Mouse (Mus musculus): ENCODE data around the gene Syt16. TPM values are rescaled to one million over a fixed set of nuclear protein-coding genes. Genes with fewer than 3 reads are reported as not detected.

Gene Syt16
- polyA plus RNA-seq (2015; fragmentation: Nextera tagmentation; extraction: Ambion mirVana), result 3.5 and 3.8 TPM in 2 replicates

DNA sequence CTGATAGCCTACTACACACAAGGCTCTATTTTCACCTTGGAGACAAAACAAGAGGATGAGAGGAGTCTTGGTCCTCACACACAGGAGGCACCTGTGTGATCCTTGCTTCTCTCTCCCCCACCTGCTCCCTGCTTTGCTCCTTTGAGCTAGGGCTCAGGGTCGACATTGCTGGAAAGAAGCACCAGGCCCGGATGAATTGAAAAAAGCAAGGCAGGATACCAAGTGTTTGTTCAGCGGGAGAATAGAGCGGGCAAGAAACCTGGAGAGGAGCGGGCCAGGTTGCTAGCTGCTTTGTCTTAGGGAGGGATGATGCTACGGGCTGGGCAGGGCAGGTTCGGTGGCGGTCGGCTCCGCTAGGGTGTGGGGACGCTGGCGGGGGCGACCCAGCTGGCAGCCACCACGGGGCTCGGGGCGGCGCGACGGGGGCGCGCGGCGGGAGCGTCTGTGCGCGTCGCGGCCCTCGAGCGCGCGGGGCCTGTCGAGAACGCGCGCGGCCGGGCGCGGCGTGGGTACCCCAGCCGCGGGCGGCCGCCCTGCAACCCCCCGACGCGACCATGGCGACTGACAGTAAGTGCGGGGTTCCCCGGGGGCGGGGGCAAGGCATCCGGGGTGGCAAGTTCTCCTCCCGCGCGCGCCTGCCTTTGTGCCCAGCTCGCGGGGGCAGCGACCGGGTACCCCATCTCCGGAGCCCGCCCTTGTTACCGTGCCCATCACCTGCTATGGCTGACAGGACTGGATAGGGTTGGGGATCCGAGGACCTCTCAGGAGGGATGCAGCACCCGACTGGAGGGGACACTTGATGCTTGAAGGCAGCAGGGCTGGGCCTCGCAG is at the start of gene Syt16:
Syt16 (plus strand) TSS at position 365 of the 831 bp plus-strand sequence.
- 1% methylated on average over 63 of the region's 67 CpGs for WGBS
- Histone ChIP-seq H3K9ac (peak within 1 kb of the TSS; percentile 27; the same call in 1 of the 2 replicates), H3K4me3 (peak within 1 kb of the TSS; percentile 55), H3K9me3 (no peaks in the 10 kb centered on the region), H3K36me3 (no peaks in the 10 kb centered on the region), H3K4me2 (peak within 1 kb of the TSS; percentile 92), H3K27me3 (peaks cover 29% of the 10 kb centered on the region), H3K4me1 (peaks cover 12% of the 10 kb centered on the region), H3K27ac (no peak within 1 kb of the TSS)
- no peak for ATAC-seq (ENCODE audit: insufficient number of reproducible peaks, low FRiP score, low TSS enrichment, low read depth)

- H3K9me3 ChIP-seq, result no peaks in the 10 kb centered on the region
- no peak overlapping the region for H3K27ac ChIP-seq
- 93% methylated on average over 4 of the region's 4 CpGs for WGBS
- peaks cover 25% of the 10 kb centered on the region for H3K36me3 ChIP-seq
- H3K27me3 ChIP-seq, result no peaks in the 10 kb centered on the region
- H3K4me3 ChIP-seq, result no peak overlapping the region
- H3K4me2 ChIP-seq, result no peak overlapping the region
- no peak for ATAC-seq (ENCODE audit: insufficient number of reproducible peaks, low FRiP score, low TSS enrichment, low read depth)
- H3K4me1 ChIP-seq, result peaks cover 15% of the 10 kb centered on the region
- H3K9ac ChIP-seq, result no peak overlapping the region
Observed at GRCm38 (mm10) chr12:73948415-73948814, 49.0 kb upstream of the Syt16 start.

GRCm38 (mm10) chr12:73949318-73950058 is 48.0 kb upstream of the Syt16 start:
- H3K27ac ChIP-seq, result peak overlapping the region; percentile 50; the same call in 1 of the 2 replicates
- peak overlapping the region; percentile 37 for H3K4me3 ChIP-seq
- H3K36me3 ChIP-seq, result peaks cover 16% of the 10 kb centered on the region
- no peaks in the 10 kb centered on the region for H3K27me3 ChIP-seq
- peak overlapping the region; percentile 23; the same call in 1 of the 2 replicates for H3K9ac ChIP-seq
- H3K4me2 ChIP-seq, result peak overlapping the region; percentile 65
- peak; percentile 71; the same call in 1 of the 2 replicates for ATAC-seq (ENCODE audit: insufficient number of reproducible peaks, low FRiP score, low TSS enrichment, low read depth)
- 5% methylated on average over 46 of the region's 46 CpGs for WGBS
- peaks cover 19% of the 10 kb centered on the region for H3K4me1 ChIP-seq
- no peaks in the 10 kb centered on the region for H3K9me3 ChIP-seq

- 5% methylated on average over 15 of the region's 15 CpGs for WGBS
- peaks cover 19% of the 10 kb centered on the region for H3K4me1 ChIP-seq
- no peaks in the 10 kb centered on the region for H3K9me3 ChIP-seq
- no peak overlapping the region for H3K9ac ChIP-seq
- peak overlapping the region; percentile 48 for H3K4me2 ChIP-seq
- no peaks in the 10 kb centered on the region for H3K27me3 ChIP-seq
- H3K4me3 ChIP-seq, result peak overlapping the region; percentile 32
- no peak for ATAC-seq (ENCODE audit: insufficient number of reproducible peaks, low FRiP score, low TSS enrichment, low read depth)
- no peak overlapping the region for H3K27ac ChIP-seq
- peaks cover under 1% of the 10 kb centered on the region; the same call in 1 of the 2 replicates for H3K36me3 ChIP-seq
Observed at GRCm38 (mm10) chr12:73952879-73953278, 44.6 kb upstream of the Syt16 start.

- no peaks in the 10 kb centered on the region for H3K9me3 ChIP-seq
- 44% methylated on average over 14 of the region's 14 CpGs for WGBS
- H3K27me3 ChIP-seq, result no peaks in the 10 kb centered on the region
- H3K36me3 ChIP-seq, result no peaks in the 10 kb centered on the region
- no peak overlapping the region for H3K9ac ChIP-seq
- no peak for ATAC-seq (ENCODE audit: insufficient number of reproducible peaks, low FRiP score, low TSS enrichment, low read depth)
- H3K27ac ChIP-seq, result no peak overlapping the region
- H3K4me2 ChIP-seq, result peak overlapping the region; percentile 48
- peaks cover 19% of the 10 kb centered on the region for H3K4me1 ChIP-seq
- H3K4me3 ChIP-seq, result peak overlapping the region; percentile 32
Observed at GRCm38 (mm10) chr12:73953420-73954186, 43.9 kb upstream of the Syt16 start.

GRCm38 (mm10) chr12:73954785-73955184 is 42.7 kb upstream of the Syt16 start:
- 64% methylated on average over 5 of the region's 5 CpGs for WGBS
- no peaks in the 10 kb centered on the region for H3K27me3 ChIP-seq
- no peak overlapping the region for H3K27ac ChIP-seq
- no peak overlapping the region for H3K9ac ChIP-seq
- H3K9me3 ChIP-seq, result no peaks in the 10 kb centered on the region
- no peak for ATAC-seq (ENCODE audit: insufficient number of reproducible peaks, low FRiP score, low TSS enrichment, low read depth)
- no peak overlapping the region for H3K4me3 ChIP-seq
- H3K36me3 ChIP-seq, result no peaks in the 10 kb centered on the region
- peaks cover 14% of the 10 kb centered on the region for H3K4me1 ChIP-seq
- H3K4me2 ChIP-seq, result no peak overlapping the region

DNA sequence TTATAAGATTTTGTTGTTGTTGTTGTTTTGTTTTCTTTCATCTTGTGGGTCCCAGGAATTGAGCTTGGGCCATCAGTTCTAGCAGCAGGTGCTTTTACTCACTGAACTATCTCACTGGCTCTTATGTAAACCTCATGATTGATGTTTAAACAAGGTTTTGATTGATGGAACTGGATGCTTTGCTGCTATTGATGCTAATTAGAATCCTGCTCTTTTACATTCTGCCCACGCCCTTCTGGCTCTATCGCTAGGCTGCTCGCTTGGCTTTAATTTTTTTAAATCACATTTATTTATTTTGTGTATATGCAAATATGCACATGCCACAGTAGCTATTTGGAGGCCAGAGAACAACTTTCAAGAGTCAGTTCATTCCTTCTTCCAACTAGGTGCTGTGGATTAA is 39.8 kb upstream of the Syt16 start:
- Histone ChIP-seq H3K4me2 (no peak overlapping the region), H3K4me3 (no peak overlapping the region), H3K9me3 (no peaks in the 10 kb centered on the region), H3K27me3 (no peaks in the 10 kb centered on the region), H3K9ac (no peak overlapping the region), H3K4me1 (peaks cover 11% of the 10 kb centered on the region; the same call in 1 of the 2 replicates), H3K36me3 (no peaks in the 10 kb centered on the region), H3K27ac (no peak overlapping the region)
- WGBS, result 85% methylated on average over 3 of the region's 3 CpGs
- no peak for ATAC-seq (ENCODE audit: insufficient number of reproducible peaks, low FRiP score, low TSS enrichment, low read depth)

DNA sequence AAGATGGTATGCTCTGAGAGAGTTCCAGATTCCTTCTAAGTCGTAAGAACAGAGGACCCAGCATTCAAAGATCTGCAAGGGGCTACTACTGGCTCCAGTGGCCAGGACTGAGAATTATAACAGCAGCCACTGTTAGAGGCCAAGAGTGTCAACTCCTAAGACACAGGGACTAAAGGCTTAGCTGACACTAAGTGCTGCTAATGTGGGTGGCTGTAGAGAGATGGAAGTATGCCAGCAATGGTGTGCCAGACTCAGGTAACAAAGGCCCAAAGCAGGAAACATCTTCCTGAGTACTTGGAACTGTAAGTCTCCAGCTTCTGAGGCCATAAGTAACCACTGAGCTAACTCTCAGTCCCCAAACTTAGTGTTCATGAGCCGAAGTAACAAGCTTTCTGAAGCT is 38.6 kb upstream of the Syt16 start:
- no peak overlapping the region for H3K4me2 ChIP-seq
- H3K9me3 ChIP-seq, result no peaks in the 10 kb centered on the region
- WGBS, result 79% methylated on average over 2 of the region's 2 CpGs
- ATAC-seq (ENCODE audit: insufficient number of reproducible peaks, low FRiP score, low TSS enrichment, low read depth), result no peak
- H3K4me1 ChIP-seq, result no peaks in the 10 kb centered on the region
- no peaks in the 10 kb centered on the region for H3K36me3 ChIP-seq
- no peaks in the 10 kb centered on the region for H3K27me3 ChIP-seq
- no peak overlapping the region for H3K27ac ChIP-seq
- no peak overlapping the region for H3K4me3 ChIP-seq
- H3K9ac ChIP-seq, result no peak overlapping the region

DNA sequence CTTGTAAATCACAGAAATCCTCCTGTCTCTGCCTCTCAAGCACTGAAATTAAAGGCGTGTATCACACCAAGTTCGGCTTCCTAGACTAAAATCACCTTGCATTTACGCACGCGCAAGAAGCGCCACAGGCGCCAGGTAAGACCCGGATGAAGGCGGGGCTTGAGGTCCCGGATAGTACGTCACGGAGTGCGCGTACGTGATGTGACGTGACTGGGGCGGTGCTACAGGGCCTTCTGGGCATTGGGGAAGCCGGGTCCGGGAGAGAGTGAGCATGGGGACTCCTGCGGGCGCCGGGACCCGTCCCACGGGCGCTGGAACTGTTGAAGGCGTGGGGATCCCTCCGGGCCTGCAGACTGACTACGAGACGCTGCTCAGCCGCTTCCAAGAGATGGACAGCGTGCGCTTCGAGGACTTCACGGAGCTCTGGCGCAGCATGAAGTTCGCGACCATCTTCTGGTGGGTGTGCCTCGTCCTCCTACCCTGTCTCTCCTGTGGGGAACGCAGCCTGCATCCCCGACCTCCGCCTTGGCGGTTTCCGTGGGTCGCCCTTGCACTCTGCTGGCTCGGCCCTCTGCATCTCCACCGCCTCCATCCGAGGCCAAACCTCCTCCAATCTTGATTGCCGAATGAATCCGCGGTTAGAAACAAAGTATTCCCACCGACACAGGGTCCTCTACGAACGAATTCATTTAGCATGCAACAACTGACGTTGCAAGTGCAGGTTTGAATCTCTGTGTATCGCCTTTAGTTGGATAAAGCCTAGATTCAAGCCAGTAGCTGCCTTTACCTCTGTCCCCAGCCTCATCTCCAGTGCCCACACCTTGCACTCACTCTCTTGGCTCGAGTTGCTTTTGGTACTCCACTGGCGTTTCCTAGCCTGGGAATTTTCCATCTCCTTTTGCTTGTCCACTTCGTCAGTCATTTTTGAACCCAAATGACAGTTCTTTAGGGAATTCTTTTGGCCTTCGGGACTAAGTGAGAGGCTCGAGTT is 32.9 kb upstream of the Syt16 start, which contains the start of gene Snapc1:
Snapc1 (plus strand) TSS at position 191 of the 991 bp plus-strand sequence.
- peaks cover 8% of the 10 kb centered on the region for H3K4me1 ChIP-seq
- no peaks in the 10 kb centered on the region for H3K27me3 ChIP-seq
- WGBS, result under 1% methylated on average over 60 of the region's 60 CpGs
- H3K4me2 ChIP-seq, result peak within 1 kb of the TSS; percentile 62
- H3K9me3 ChIP-seq, result no peaks in the 10 kb centered on the region
- H3K9ac ChIP-seq, result peak within 1 kb of the TSS; percentile 70
- peak; percentile 99 for ATAC-seq (ENCODE audit: insufficient number of reproducible peaks, low FRiP score, low TSS enrichment, low read depth)
- H3K36me3 ChIP-seq, result peaks cover 20% of the 10 kb centered on the region
- H3K27ac ChIP-seq, result peak within 1 kb of the TSS; percentile 83
- peak within 1 kb of the TSS; percentile 87 for H3K4me3 ChIP-seq

DNA sequence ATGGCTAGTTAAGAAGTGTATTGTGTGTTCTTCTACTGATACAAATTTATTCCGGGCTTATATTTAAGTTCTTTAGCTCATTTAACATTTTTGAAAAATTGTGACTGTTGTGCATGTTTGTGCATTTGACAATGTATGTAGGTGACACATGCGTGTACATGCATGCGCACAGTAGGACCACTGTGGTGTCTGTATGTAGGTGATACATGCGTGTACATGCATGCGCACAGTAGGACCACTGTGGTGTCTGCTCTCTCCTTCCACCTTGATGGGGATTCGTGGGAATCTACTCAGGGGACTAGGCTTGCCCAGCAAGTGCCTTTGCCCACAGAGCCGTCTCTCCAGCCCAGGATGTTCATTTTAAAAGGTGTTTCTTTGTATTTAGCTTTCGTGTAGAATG is 28.3 kb upstream of the Syt16 start:
- ATAC-seq (ENCODE audit: insufficient number of reproducible peaks, low FRiP score, low TSS enrichment, low read depth), result no peak
- WGBS, result 97% methylated on average over 8 of the region's 8 CpGs

More for the DNA sequence above, 28.3 kb upstream of the Syt16 start:
- no peak overlapping the region for H3K4me3 ChIP-seq
- no peaks in the 10 kb centered on the region for H3K9me3 ChIP-seq
- no peak overlapping the region for H3K27ac ChIP-seq
- H3K9ac ChIP-seq, result no peak overlapping the region
- no peak overlapping the region for H3K4me2 ChIP-seq
- H3K36me3 ChIP-seq, result peaks cover 52% of the 10 kb centered on the region
- H3K27me3 ChIP-seq, result no peaks in the 10 kb centered on the region
- peaks cover 8% of the 10 kb centered on the region for H3K4me1 ChIP-seq

Data from limb, embryonic 15.5 days (tissue).